Mouse (Mus musculus): ENCODE data around the gene Neurod6.

- TF ChIP-seq CTCF (IDR thresholded peaks at IDR 0.05; ENCODE audit: insufficient read depth, low read depth, low read length): no peak
- TF ChIP-seq POLR2A (IDR thresholded peaks at IDR 0.05; ENCODE audit: insufficient read depth, low read depth, low read length): no peak
Measured at GRCm38 (mm10) chr6:55704759-55705104, 23.7 kb upstream of the Neurod6 start.
